Comparison of ENCODE assay signal across 18 mouse cellular contexts in genomic region chr13:107822198-107822597, GRCm38 (mm10).
"Had no signal": no experiment of that assay in that cellular context is flagged by ENCODE, and none has a peak within 500 bp of the region (broad histone marks: within the 10 kb centered on the region; RNA-seq: fewer than 3 reads in every experiment).

No protein-coding gene starts in this region.

- H3K36me3 ChIP-seq: midbrain, embryonic 10.5 days; midbrain, embryonic 12.5 days; neural tube, embryonic 13.5 days; neural tube, embryonic 15.5 days had no signal

- ATAC-seq: midbrain, embryonic 16.5 days had no signal

- H3K4me2 ChIP-seq: lung, embryonic 14.5 days; midbrain, embryonic 12.5 days; neural tube, embryonic 13.5 days; neural tube, embryonic 15.5 days had no signal

- H3K27me3 ChIP-seq: midbrain, embryonic 12.5 days; neural tube, embryonic 13.5 days; neural tube, embryonic 15.5 days had no signal

- H3K9ac ChIP-seq: lung, embryonic 14.5 days; midbrain, embryonic 12.5 days; neural tube, embryonic 13.5 days; neural tube, embryonic 15.5 days had no signal

- DNase-seq: lung, adult 18-20 months; lung, embryonic 14.5 days; lung, postnatal 10 days; lung, postnatal 4 days; midbrain, embryonic 14.5 days; right cerebral cortex, adult 18-20 months; right cerebral cortex, postnatal 25 days; right cerebral cortex, postnatal 4 days; spleen, adult 18-20 months; thymus, adult 2 months; thymus, postnatal 25 days; thymus, postnatal 4 days had no signal

- H3K4me3 ChIP-seq: midbrain, embryonic 10.5 days; midbrain, embryonic 12.5 days; myocyte; neural tube, embryonic 13.5 days; neural tube, embryonic 15.5 days had no signal

- H3K9me3 ChIP-seq: midbrain, embryonic 10.5 days; midbrain, embryonic 12.5 days; neural tube, embryonic 13.5 days; neural tube, embryonic 15.5 days had no signal

- H3K27ac ChIP-seq: midbrain, embryonic 10.5 days; midbrain, embryonic 12.5 days; neural tube, embryonic 13.5 days; neural tube, embryonic 15.5 days had no signal
